ENCODE assay signal across 7 mouse cellular contexts in the genomic region with DNA sequence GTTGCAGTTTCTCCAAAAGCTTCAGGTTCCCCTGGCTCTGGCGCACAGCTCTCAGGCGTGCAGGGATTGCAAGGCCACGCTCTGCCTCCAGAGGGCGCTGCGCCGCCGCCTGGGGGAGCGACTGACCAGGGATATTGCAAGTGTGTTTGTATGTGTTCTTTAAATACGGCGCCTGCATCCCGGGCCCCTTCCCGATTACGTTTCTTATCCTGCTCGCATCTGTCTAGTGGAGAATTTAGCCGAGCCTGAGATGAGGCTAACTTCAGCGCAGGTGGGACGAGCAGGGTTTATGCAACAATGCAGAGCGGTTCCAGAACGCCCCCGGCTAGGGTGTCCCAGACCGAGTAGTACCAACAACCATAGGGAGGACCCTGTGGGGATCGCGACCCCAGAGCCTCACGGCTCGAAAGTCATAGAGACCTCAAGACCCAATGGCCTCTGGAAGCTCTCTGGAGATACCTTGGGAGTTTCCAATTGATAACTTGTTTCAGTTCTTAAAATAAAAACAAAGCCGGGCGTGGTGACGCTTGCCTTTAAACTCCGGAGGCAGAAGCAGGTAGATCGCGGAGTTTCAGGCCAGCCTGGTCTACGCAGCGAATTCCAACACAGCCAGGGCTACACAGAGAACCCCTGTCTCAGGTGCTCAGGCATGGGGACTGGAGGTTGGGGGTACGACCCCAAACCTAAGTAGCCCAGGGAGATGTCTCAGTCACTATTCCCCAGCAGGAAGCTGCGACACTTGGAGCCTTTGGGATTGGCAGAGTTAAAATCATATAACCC.
A peak's percentile ranks its signal among the peaks of the same experiment; 100 is the strongest.
DNase-seq lines count a peak whose midpoint lies in the region; ATAC-seq lines count a peak whose summit lies in the region.

No protein-coding gene starts in this region.

- peaks cover 7% of the 10 kb centered on the region; the same call in 1 of the 2 replicates for H3K4me1 ChIP-seq in intestine, embryonic 14.5 days (replicated peaks; ENCODE audit: control insufficient read depth, insufficient read depth, low read length)
- peaks cover 4% of the 10 kb centered on the region for H3K4me1 ChIP-seq in midbrain, embryonic 11.5 days (ENCODE audit: control insufficient read depth, insufficient read depth, low read length)

- H3K4me2 ChIP-seq in intestine, embryonic 14.5 days (ENCODE audit: low read length) = peak overlapping the region; percentile 99
- peak overlapping the region; percentile 94 for H3K4me2 ChIP-seq in midbrain, embryonic 11.5 days

- peak overlapping the region; percentile 48 for H3K9ac ChIP-seq in intestine, embryonic 14.5 days (ENCODE audit: low read length)
- peak overlapping the region; percentile 65 for H3K9ac ChIP-seq in midbrain, embryonic 11.5 days (ENCODE audit: low read length)

- no peak overlapping the region for H3K27ac ChIP-seq in intestine, embryonic 14.5 days (ENCODE audit: low read depth)
- H3K27ac ChIP-seq in midbrain, embryonic 11.5 days (ENCODE audit: low read depth, low read length) = no peak overlapping the region

- peak; percentile 76; the same call in 1 of the 2 replicates for ATAC-seq in intestine, embryonic 14.5 days (replicated peaks; ENCODE audit: low FRiP score, low TSS enrichment, low read depth)
- peak; percentile 80 for ATAC-seq in midbrain, embryonic 11.5 days (ENCODE audit: low FRiP score)

- peak overlapping the region; percentile 57 for H3K4me3 ChIP-seq in intestine, embryonic 14.5 days (ENCODE audit: low read depth, low read length)
- H3K4me3 ChIP-seq in midbrain, embryonic 11.5 days (ENCODE audit: low read depth, low read length) = peak overlapping the region; percentile 46

- H3K27me3 ChIP-seq in intestine, embryonic 14.5 days (replicated peaks; ENCODE audit: control insufficient read depth, insufficient read depth, low read length) = no peaks in the 10 kb centered on the region; the same call in 1 of the 2 replicates
- no peaks in the 10 kb centered on the region; the same call in 1 of the 2 replicates for H3K27me3 ChIP-seq in midbrain, embryonic 11.5 days (ENCODE audit: control insufficient read depth, insufficient read depth, low read length)

- intact Hi-C loops in left cerebral cortex, postnatal 4 days (cut with DNase I) = loop anchor here (5.0 kb wide), 4 partner anchors 87 to 287 kb away; a partner anchor contains a TSS

- no peaks in the 10 kb centered on the region for H3K9me3 ChIP-seq in intestine, embryonic 14.5 days (ENCODE audit: control insufficient read depth, low read length)
- H3K9me3 ChIP-seq in midbrain, embryonic 11.5 days (ENCODE audit: control insufficient read depth, low read length) = no peaks in the 10 kb centered on the region

- H3K36me3 ChIP-seq in intestine, embryonic 14.5 days (ENCODE audit: control insufficient read depth, insufficient read depth, low read length) = no peaks in the 10 kb centered on the region
- H3K36me3 ChIP-seq in midbrain, embryonic 11.5 days (ENCODE audit: control insufficient read depth, insufficient read depth, low read length) = no peaks in the 10 kb centered on the region

- under 1% methylated on average over 35 of the region's 35 CpGs for WGBS in intestine, embryonic 14.5 days
- WGBS in midbrain, embryonic 11.5 days = under 1% methylated on average over 35 of the region's 35 CpGs

- DNase-seq in adrenal gland, adult 8-10 months = peak; percentile 67
- DNase-seq in embryo, embryonic 11 days = peak; percentile 87
- DNase-seq in gastrocnemius, postnatal 25 days = peak; percentile 72
- peak; percentile 99 for DNase-seq in intestine, embryonic 14.5 days (ENCODE audit: low spot score)
- DNase-seq in left cerebral cortex, postnatal 4 days = peak; percentile 86
- peak; percentile 100 for DNase-seq in midbrain, embryonic 11.5 days (ENCODE audit: low spot score, missing footprints)
- DNase-seq in skeletal muscle tissue, adult 2 months (ENCODE audit: low read depth, low spot score) = peak; percentile 56
